In the genomic region with DNA sequence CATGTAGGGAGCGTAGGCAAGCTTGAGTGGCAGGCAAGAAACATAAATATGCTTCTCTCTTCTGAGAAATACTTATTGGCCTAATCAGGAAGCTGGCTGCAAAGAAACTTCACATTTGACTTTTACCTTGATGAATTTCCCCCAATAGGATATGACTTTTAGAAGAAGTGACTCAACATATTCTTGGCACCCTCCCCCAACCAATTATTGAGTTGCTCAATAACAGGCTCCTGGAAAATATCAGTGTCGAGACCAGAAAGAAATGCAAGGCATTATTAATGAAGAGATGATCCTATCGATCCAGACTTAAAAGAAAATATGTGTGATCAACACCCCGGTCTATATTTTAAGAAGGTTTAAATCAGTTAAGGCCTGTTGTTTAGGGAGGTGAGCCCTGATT, we compare ENCODE assay signal across 25 mouse cellular contexts.
"Had no signal": no experiment of that assay in that cellular context is flagged by ENCODE, and none has a peak within 500 bp of the region (broad histone marks: within the 10 kb centered on the region; RNA-seq: fewer than 3 reads in every experiment).

No protein-coding gene starts in this region.

- H3K27ac ChIP-seq: heart, embryonic 10.5 days; hindbrain, embryonic 10.5 days; hindbrain, embryonic 12.5 days; hindbrain, embryonic 14.5 days; intestine, embryonic 15.5 days; layer of hippocampus, adult 2 months; left cerebral cortex, adult 2 months; limb, embryonic 10.5 days; limb, embryonic 12.5 days had no signal

- H3K9ac ChIP-seq: heart, embryonic 12.5 days; hindbrain, embryonic 12.5 days; hindbrain, embryonic 14.5 days; intestine, embryonic 15.5 days; limb, embryonic 12.5 days had no signal

- H3K4me3 ChIP-seq: heart, embryonic 10.5 days; heart, embryonic 12.5 days; hindbrain, embryonic 10.5 days; hindbrain, embryonic 12.5 days; intestine, embryonic 15.5 days; layer of hippocampus, adult 2 months; left cerebral cortex, adult 2 months; limb, embryonic 10.5 days; limb, embryonic 12.5 days had no signal

- H3K36me3 ChIP-seq: heart, embryonic 10.5 days; heart, embryonic 12.5 days; hindbrain, embryonic 10.5 days; hindbrain, embryonic 12.5 days; intestine, embryonic 15.5 days; limb, embryonic 12.5 days had no signal

- H3K4me1 ChIP-seq: heart, embryonic 10.5 days; heart, embryonic 12.5 days; hindbrain, embryonic 10.5 days; hindbrain, embryonic 12.5 days; intestine, embryonic 15.5 days; limb, embryonic 10.5 days; limb, embryonic 12.5 days had no signal

- DNase-seq: gastrocnemius, postnatal 14 days; gastrocnemius, postnatal 36 days; heart, adult 18-20 months; heart, postnatal 10 days; heart, postnatal 4 days; kidney, adult 18-20 months; kidney, adult 8-10 months; kidney, postnatal 10 days; kidney, postnatal 25 days; kidney, postnatal 4 days; liver had no signal

- H3K9me3 ChIP-seq: heart, embryonic 10.5 days; heart, embryonic 12.5 days; hindbrain, embryonic 10.5 days; hindbrain, embryonic 12.5 days; intestine, embryonic 15.5 days; limb, embryonic 10.5 days; limb, embryonic 12.5 days had no signal

- ATAC-seq: hindbrain, embryonic 16.5 days; inflammation-experienced regulatory T-cells, adult 6 months; intestine, embryonic 15.5 days; intestine, postnatal 0 days had no signal

- H3K27me3 ChIP-seq: heart, embryonic 12.5 days; hindbrain, embryonic 12.5 days; intestine, embryonic 15.5 days; limb, embryonic 12.5 days had no signal

- H3K4me2 ChIP-seq: heart, embryonic 12.5 days; hindbrain, embryonic 12.5 days; hindbrain, embryonic 14.5 days; intestine, embryonic 15.5 days; limb, embryonic 12.5 days; liver, embryonic 11.5 days had no signal
